Mouse (Mus musculus) neural tube, embryonic 13.5 days (tissue): ENCODE results near the gene Rnaseh2b. TPM values are rescaled to one million over a fixed set of nuclear protein-coding genes. Genes with fewer than 3 reads are reported as not detected.

ENCODE experiments used
- ATAC-seq: fragments of 200-750 bp; cut with Nextera tagmentation; 2 replicates; pipeline ENCODE4 v1.8.0; 2017; ENCODE audit warnings: low read depth, mild to moderate bottlenecking, moderate TSS enrichment, moderate library complexity
- H3K27ac ChIP-seq: fragments of 300-500 bp; sonication (generic); replicated peaks from 2 replicates; pipeline ENCODE4 v1.5.1; 2015; ENCODE audit warnings: moderate library complexity, mild to moderate bottlenecking, inconsistent platforms
- H3K27me3 ChIP-seq: fragments of 300-500 bp; sonication (generic); 2 replicates; pipeline ENCODE4 v1.6.1; 2015; ENCODE audit warnings: mild to moderate bottlenecking, inconsistent platforms
- H3K36me3 ChIP-seq: fragments of 300-500 bp; sonication (generic); 2 replicates; pipeline ENCODE4 v1.6.1; 2015; ENCODE audit warnings: mild to moderate bottlenecking, inconsistent platforms
- H3K4me1 ChIP-seq: fragments of 300-500 bp; sonication (generic); replicated peaks from 2 replicates; pipeline ENCODE4 v1.6.1; 2015; ENCODE audit warnings: inconsistent platforms
- H3K4me2 ChIP-seq: fragments of 300-500 bp; sonication (generic); 2 replicates; pipeline ENCODE4 v1.6.1; 2015; ENCODE audit warnings: inconsistent platforms, mild to moderate bottlenecking, moderate library complexity
- H3K4me3 ChIP-seq: fragments of 300-500 bp; sonication (generic); 2 replicates; pipeline ENCODE4 v1.5.1; 2015; ENCODE audit warnings: mild to moderate bottlenecking, inconsistent platforms
- H3K9ac ChIP-seq: fragments of 300-500 bp; sonication (generic); 2 replicates; pipeline ENCODE4 v1.6.1; 2015; ENCODE audit warnings: moderate library complexity, mild to moderate bottlenecking, inconsistent platforms
- H3K9me3 ChIP-seq: fragments of 300-500 bp; sonication (generic); 2 replicates; pipeline ENCODE4 v1.6.1; 2016; ENCODE audit warnings: inconsistent platforms
- WGBS: fragments of 180-500 bp; shearing (Covaris S2); methylation state at CpG from one replicate; pipeline ENCODE4 v1.1.7; 2015; 5-methylcytosine and 5-hydroxymethylcytosine counted together
- polyA plus RNA-seq: library from polyadenylated mRNA; unstranded; fragments of >200 nt; fragmentation: Nextera tagmentation; extraction: Ambion mirVana; gene quantifications from 2 replicates; pipeline ENCODE4 v1.2.1, GENCODE M21; 2015

Rnaseh2b gene
- polyA plus RNA-seq, 1 experiment from 2014 or later = 31.0 TPM

DNA sequence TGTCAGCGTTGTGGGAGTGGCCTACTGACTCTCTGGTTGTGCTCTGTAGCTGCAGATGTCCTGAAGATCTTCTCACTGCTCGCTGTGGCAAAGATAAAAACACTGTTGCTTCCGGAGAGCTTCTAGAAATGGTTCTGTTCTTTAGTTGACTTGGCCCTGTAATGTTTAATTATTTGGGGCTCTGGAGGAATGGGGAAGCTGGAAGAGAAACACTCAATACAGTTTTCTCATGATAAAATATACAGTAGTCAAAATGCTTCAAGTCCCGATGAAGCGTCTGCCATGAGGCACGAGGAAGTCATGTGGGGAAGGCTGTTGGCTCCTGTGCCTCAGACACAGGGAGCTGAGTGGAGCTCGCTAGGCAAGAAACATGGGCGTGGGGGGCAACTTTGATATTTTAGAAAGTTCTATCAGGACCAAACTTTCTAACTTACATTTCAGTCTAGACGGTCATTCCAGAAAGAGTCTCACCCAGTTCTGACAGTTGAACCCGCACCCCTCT, 50.3 kb downstream of the Rnaseh2b start:
- H3K36me3 ChIP-seq = no peaks in the 10 kb centered on the region
- 77% methylated on average over 10 of the region's 10 CpGs for WGBS
- H3K27ac ChIP-seq = no peak overlapping the region
- H3K4me2 ChIP-seq = no peak overlapping the region
- H3K27me3 ChIP-seq = no peaks in the 10 kb centered on the region
- H3K4me1 ChIP-seq = peaks cover 16% of the 10 kb centered on the region
- no peak for ATAC-seq
- no peaks in the 10 kb centered on the region for H3K9me3 ChIP-seq
- no peak overlapping the region for H3K9ac ChIP-seq
- H3K4me3 ChIP-seq = no peak overlapping the region

GRCm38 (mm10) chr14:62346570-62346969, 54.2 kb downstream of the Rnaseh2b start:
- no peaks in the 10 kb centered on the region for H3K9me3 ChIP-seq
- peaks cover 18% of the 10 kb centered on the region for H3K4me1 ChIP-seq
- H3K4me2 ChIP-seq = no peak overlapping the region
- H3K27me3 ChIP-seq = no peaks in the 10 kb centered on the region
- H3K9ac ChIP-seq = no peak overlapping the region
- WGBS = 63% methylated on average over 11 of the region's 11 CpGs
- H3K4me3 ChIP-seq = no peak overlapping the region
- no peak for ATAC-seq
- H3K36me3 ChIP-seq = 0 out of 2 replicates have a peak, but pooled peaks cover 4% of the 10 kb centered on the region
- no peak overlapping the region for H3K27ac ChIP-seq

GRCm38 (mm10) chr14:62347103-62347502, 54.7 kb downstream of the Rnaseh2b start:
- ATAC-seq = no peak
- Histone ChIP-seq H3K4me1 (peaks cover 18% of the 10 kb centered on the region), H3K27me3 (no peaks in the 10 kb centered on the region), H3K27ac (no peak overlapping the region), H3K4me2 (no peak overlapping the region), H3K9ac (no peak overlapping the region), H3K9me3 (no peaks in the 10 kb centered on the region), H3K4me3 (no peak overlapping the region), H3K36me3 (0 out of 2 replicates have a peak, but pooled peaks cover 4% of the 10 kb centered on the region)
- 75% methylated on average over 7 of the region's 7 CpGs for WGBS

GRCm38 (mm10) chr14:62349786-62350185, 57.4 kb downstream of the Rnaseh2b start:
- H3K4me2 ChIP-seq = no peak overlapping the region
- no peaks in the 10 kb centered on the region for H3K27me3 ChIP-seq

DNA sequence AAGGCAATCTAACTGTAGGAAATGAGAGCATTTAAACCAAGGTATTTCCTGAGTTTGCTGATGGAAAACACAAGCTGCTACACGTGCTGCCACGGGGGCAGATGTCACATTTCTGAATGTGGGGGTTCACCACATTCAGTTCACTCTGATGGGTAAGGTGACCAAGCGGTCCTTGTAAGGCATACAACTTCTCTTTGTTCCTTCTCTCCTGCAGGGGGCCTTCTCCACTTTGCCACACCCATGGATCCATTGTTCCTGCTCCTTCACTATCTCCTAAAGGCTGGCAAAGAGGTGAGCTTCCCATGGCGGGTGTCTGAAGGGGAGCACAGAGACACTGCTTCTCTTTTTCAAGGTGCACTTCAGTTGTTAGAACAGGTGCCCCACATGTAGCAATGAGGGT, 57.8 kb downstream of the Rnaseh2b start:
- 77% methylated on average over 4 of the region's 4 CpGs for WGBS
- Histone ChIP-seq H3K9ac (no peak overlapping the region), H3K36me3 (0 out of 2 replicates have a peak, but pooled peaks cover 10% of the 10 kb centered on the region), H3K4me1 (peaks cover 18% of the 10 kb centered on the region), H3K27me3 (no peaks in the 10 kb centered on the region), H3K9me3 (no peaks in the 10 kb centered on the region), H3K4me3 (no peak overlapping the region), H3K27ac (no peak overlapping the region), H3K4me2 (no peak overlapping the region)
- no peak for ATAC-seq

More at GRCm38 (mm10) chr14:62349786-62350185, 57.4 kb downstream of the Rnaseh2b start:
- Histone ChIP-seq H3K4me1 (peaks cover 18% of the 10 kb centered on the region), H3K9me3 (no peaks in the 10 kb centered on the region), H3K9ac (no peak overlapping the region), H3K4me3 (no peak overlapping the region), H3K36me3 (0 out of 2 replicates have a peak, but pooled peaks cover 10% of the 10 kb centered on the region), H3K27ac (no peak overlapping the region)
- ATAC-seq = no peak
- WGBS = 73% methylated on average over 5 of the region's 5 CpGs

- no peak overlapping the region for H3K4me2 ChIP-seq
- 94% methylated on average over 3 of the region's 3 CpGs for WGBS
- ATAC-seq = no peak
- H3K4me1 ChIP-seq = peaks cover 18% of the 10 kb centered on the region
- H3K36me3 ChIP-seq = 0 out of 2 replicates have a peak, but pooled peaks cover 10% of the 10 kb centered on the region
- H3K27me3 ChIP-seq = no peaks in the 10 kb centered on the region
- no peak overlapping the region for H3K4me3 ChIP-seq
- no peaks in the 10 kb centered on the region for H3K9me3 ChIP-seq
- no peak overlapping the region for H3K27ac ChIP-seq
- no peak overlapping the region for H3K9ac ChIP-seq
Measured at GRCm38 (mm10) chr14:62350890-62351289, 58.5 kb downstream of the Rnaseh2b start.

GRCm38 (mm10) chr14:62353372-62353771, 61.0 kb downstream of the Rnaseh2b start:
- 81% methylated on average over 9 of the region's 9 CpGs for WGBS

DNA sequence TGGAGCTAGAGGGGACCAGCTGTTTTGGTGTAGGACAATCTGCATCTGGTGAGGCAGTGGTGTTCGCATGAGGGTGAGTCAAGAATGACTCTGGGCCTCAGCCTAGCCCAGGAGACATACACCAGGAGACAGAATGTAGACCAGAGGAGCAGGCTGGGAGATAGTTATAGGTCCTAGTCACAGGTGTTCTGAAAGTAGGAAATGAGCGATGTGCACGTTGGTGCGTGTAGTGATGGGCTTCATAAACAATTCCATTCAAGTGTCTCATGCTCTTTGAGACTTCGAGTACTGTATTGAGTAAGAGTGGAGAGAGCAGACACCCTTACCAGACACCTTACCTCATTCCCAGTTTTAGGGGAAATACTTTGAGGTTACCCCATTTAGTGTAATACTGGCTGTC, 61.4 kb downstream of the Rnaseh2b start:
- Histone ChIP-seq H3K9ac (no peak overlapping the region), H3K36me3 (0 out of 2 replicates have a peak, but pooled peaks cover 10% of the 10 kb centered on the region), H3K4me3 (no peak overlapping the region), H3K27me3 (no peaks in the 10 kb centered on the region), H3K27ac (no peak overlapping the region), H3K4me1 (no peaks in the 10 kb centered on the region), H3K4me2 (no peak overlapping the region), H3K9me3 (no peaks in the 10 kb centered on the region)
- 93% methylated on average over 5 of the region's 5 CpGs for WGBS
- ATAC-seq = no peak

More at GRCm38 (mm10) chr14:62353372-62353771, 61.0 kb downstream of the Rnaseh2b start:
- no peak for ATAC-seq
- Histone ChIP-seq H3K27ac (no peak overlapping the region), H3K36me3 (0 out of 2 replicates have a peak, but pooled peaks cover 10% of the 10 kb centered on the region), H3K27me3 (no peaks in the 10 kb centered on the region), H3K4me1 (no peaks in the 10 kb centered on the region), H3K4me2 (no peak overlapping the region), H3K9ac (no peak overlapping the region), H3K4me3 (no peak overlapping the region), H3K9me3 (no peaks in the 10 kb centered on the region)

DNA sequence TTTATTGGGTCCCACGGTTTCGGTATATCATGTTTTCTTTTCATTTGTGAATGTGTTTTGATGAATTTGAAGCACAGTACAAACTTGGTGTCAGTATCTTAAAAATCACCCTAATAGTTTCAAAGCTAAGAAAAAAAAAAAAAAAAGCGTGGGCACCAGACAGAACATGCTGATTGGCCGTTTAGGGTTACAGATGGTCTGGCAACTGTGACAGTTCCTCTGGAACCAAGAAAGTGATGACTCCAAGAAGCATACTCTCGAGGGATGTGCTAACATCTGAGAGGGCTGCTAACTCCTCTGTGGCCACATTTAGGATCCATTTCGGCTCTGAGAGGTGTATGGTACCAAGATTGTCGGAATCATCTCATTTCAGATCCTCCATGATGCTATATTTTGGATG, 62.8 kb downstream of the Rnaseh2b start:
- 88% methylated on average over 7 of the region's 7 CpGs for WGBS
- no peak overlapping the region for H3K27ac ChIP-seq
- H3K27me3 ChIP-seq = no peaks in the 10 kb centered on the region
- no peak overlapping the region for H3K4me2 ChIP-seq
- H3K4me3 ChIP-seq = no peak overlapping the region
- no peak for ATAC-seq
- H3K36me3 ChIP-seq = 0 out of 2 replicates have a peak, but pooled peaks cover 8% of the 10 kb centered on the region
- no peaks in the 10 kb centered on the region for H3K4me1 ChIP-seq
- no peaks in the 10 kb centered on the region for H3K9me3 ChIP-seq
- H3K9ac ChIP-seq = no peak overlapping the region

DNA sequence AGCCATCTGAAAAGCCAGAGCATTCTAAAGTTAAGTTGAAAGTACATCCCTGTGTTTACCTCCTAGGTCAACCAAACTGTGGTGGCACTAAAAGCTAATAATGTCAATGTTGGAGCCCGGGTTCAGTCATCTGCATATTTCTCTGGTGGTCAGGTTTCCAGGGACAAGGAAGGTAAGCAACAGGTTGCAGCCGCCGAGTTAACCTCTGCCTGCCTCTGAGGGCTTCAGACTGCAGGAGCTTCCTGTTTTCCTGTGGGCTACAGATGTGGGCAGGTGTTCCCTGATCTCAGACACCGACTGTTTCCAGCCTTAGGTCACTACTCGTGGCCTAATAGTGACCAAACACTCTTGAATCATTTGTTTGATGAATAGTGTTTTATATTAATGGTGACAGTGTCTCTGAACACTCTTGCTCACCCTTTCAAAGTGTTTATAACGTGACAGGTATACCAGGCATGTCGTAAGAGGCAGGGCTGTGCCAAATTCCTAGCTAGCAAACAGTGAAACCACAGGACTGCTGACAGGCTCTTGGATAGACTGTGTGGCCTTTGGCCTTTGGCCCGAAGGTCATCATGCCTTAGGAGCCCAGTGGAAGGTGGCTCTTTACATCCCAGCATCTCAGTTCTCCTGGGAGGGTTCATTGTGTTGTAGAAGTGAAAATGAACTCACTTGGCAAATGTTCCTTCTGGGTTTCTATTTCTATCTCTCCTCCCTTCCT, 69.0 kb downstream of the Rnaseh2b start:
- no peaks in the 10 kb centered on the region for H3K4me1 ChIP-seq

DNA sequence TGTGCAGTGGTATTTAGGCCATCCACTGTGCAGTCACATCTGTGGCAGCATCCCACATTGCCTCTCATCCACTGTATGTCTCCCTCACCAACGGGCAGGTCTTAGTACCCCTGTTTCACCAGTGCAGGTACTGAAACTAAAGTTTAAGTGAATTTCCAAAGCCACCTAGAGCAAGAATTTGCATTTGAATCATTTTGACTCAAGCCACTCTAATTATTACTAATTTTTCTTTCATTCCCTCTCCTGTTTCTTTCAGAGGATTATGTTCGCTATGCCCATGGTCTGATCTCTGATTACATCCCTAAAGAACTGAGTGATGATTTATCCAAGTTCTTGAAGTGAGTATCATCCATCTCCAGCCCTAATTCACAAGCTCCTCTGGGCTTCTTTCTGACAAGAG, 71.4 kb downstream of the Rnaseh2b start:
- peaks cover 18% of the 10 kb centered on the region for H3K36me3 ChIP-seq
- no peak overlapping the region for H3K4me2 ChIP-seq
- WGBS = 94% methylated on average over 2 of the region's 2 CpGs
- no peak overlapping the region for H3K9ac ChIP-seq
- no peak overlapping the region for H3K27ac ChIP-seq
- H3K4me1 ChIP-seq = no peaks in the 10 kb centered on the region
- H3K4me3 ChIP-seq = no peak overlapping the region
- no peaks in the 10 kb centered on the region for H3K27me3 ChIP-seq
- no peaks in the 10 kb centered on the region for H3K9me3 ChIP-seq
- ATAC-seq = no peak

More for the DNA sequence above, 69.0 kb downstream of the Rnaseh2b start:
- no peak for ATAC-seq
- WGBS = 86% methylated on average over 8 of the region's 8 CpGs
- Histone ChIP-seq H3K27ac (no peak overlapping the region), H3K9ac (no peak overlapping the region), H3K36me3 (peaks cover 18% of the 10 kb centered on the region; the same call in 1 of the 2 replicates), H3K4me2 (no peak overlapping the region), H3K27me3 (no peaks in the 10 kb centered on the region), H3K4me3 (no peak overlapping the region), H3K9me3 (no peaks in the 10 kb centered on the region)

- WGBS = 79% methylated on average over 6 of the region's 6 CpGs
- no peak for ATAC-seq
Measured at GRCm38 (mm10) chr14:62370819-62371218, 78.4 kb downstream of the Rnaseh2b start.

More at GRCm38 (mm10) chr14:62370819-62371218, 78.4 kb downstream of the Rnaseh2b start:
- H3K4me3 ChIP-seq = no peak overlapping the region
- no peaks in the 10 kb centered on the region for H3K27me3 ChIP-seq
- peaks cover 2% of the 10 kb centered on the region; the same call in 1 of the 2 replicates for H3K36me3 ChIP-seq
- H3K9ac ChIP-seq = no peak overlapping the region
- H3K9me3 ChIP-seq = no peaks in the 10 kb centered on the region
- H3K27ac ChIP-seq = no peak overlapping the region
- no peaks in the 10 kb centered on the region for H3K4me1 ChIP-seq
- no peak overlapping the region for H3K4me2 ChIP-seq
